Mouse (Mus musculus) hindbrain, embryonic 13.5 days (tissue): ENCODE measurements around the gene Tmem252. TPM values are rescaled to one million over a fixed set of nuclear protein-coding genes. Genes with fewer than 3 reads are reported as not detected.
"Not testable (repeated sequence)": the region's sequence is repeated elsewhere in the genome, so short reads cannot be mapped to it uniquely, and the experiment has no call there.

ENCODE experiments used
- ATAC-seq: fragments of 200-750 bp; cut with Nextera tagmentation; 2 replicates; pipeline ENCODE4 v1.8.0; 2017; ENCODE audit warnings: moderate TSS enrichment; ENCODE audit not compliant: low FRiP score
- H3K27ac ChIP-seq: fragments of 300-500 bp; sonication (generic); 2 replicates; pipeline ENCODE4 v1.5.1; 2015; ENCODE audit warnings: inconsistent platforms, mild to moderate bottlenecking, moderate library complexity
- H3K27me3 ChIP-seq: fragments of 300-500 bp; sonication (generic); 2 replicates; pipeline ENCODE4 v1.6.1; 2015; ENCODE audit warnings: mild to moderate bottlenecking, inconsistent platforms
- H3K36me3 ChIP-seq: fragments of 300-500 bp; sonication (generic); 2 replicates; pipeline ENCODE4 v1.6.1; 2015; ENCODE audit warnings: mild to moderate bottlenecking, inconsistent platforms
- H3K4me1 ChIP-seq: fragments of 300-500 bp; sonication (generic); replicated peaks from 2 replicates; pipeline ENCODE4 v1.6.1; 2015; ENCODE audit warnings: inconsistent platforms
- H3K4me2 ChIP-seq: fragments of 300-500 bp; sonication (generic); 2 replicates; pipeline ENCODE4 v1.6.1; 2015; ENCODE audit warnings: inconsistent platforms, mild to moderate bottlenecking, moderate library complexity
- H3K4me3 ChIP-seq: fragments of 300-500 bp; sonication (generic); 2 replicates; pipeline ENCODE4 v1.5.1; 2015; ENCODE audit warnings: mild to moderate bottlenecking, inconsistent platforms
- H3K9ac ChIP-seq: fragments of 300-500 bp; sonication (generic); 2 replicates; pipeline ENCODE4 v1.6.1; 2015; ENCODE audit warnings: mild to moderate bottlenecking, inconsistent platforms
- H3K9me3 ChIP-seq: fragments of 300-500 bp; sonication (generic); 2 replicates; pipeline ENCODE4 v1.6.1; 2016; ENCODE audit warnings: inconsistent platforms
- WGBS: fragments of 180-500 bp; shearing (Covaris S2); methylation state at CpG from one replicate; pipeline ENCODE4 v1.1.7; 2015; 5-methylcytosine and 5-hydroxymethylcytosine counted together
- polyA plus RNA-seq: library from polyadenylated mRNA; unstranded; fragments of >200 nt; fragmentation: Nextera tagmentation; extraction: Ambion mirVana; gene quantifications from 2 replicates; pipeline ENCODE4 v1.2.1, GENCODE M21; 2015

Tmem252 gene
- polyA plus RNA-seq, 1 experiment from 2014 or later = 1.7 TPM

- peaks cover 3% of the 10 kb centered on the region; the same call in 1 of the 2 replicates for H3K4me1 ChIP-seq
- WGBS = 84% methylated on average over 6 of the region's 6 CpGs
- ATAC-seq = no peak
- no peak overlapping the region for H3K4me3 ChIP-seq
- H3K4me2 ChIP-seq = no peak overlapping the region
- no peaks in the 10 kb centered on the region for H3K27me3 ChIP-seq
- no peaks in the 10 kb centered on the region for H3K36me3 ChIP-seq
- no peak overlapping the region for H3K27ac ChIP-seq
- no peak overlapping the region for H3K9ac ChIP-seq
- no peaks in the 10 kb centered on the region for H3K9me3 ChIP-seq
Observed at GRCm38 (mm10) chr19:24688327-24688726, 14.5 kb downstream of the Tmem252 start.

GRCm38 (mm10) chr19:24689531-24689930, 15.7 kb downstream of the Tmem252 start:
- Histone ChIP-seq H3K4me1 (peaks cover 3% of the 10 kb centered on the region; the same call in 1 of the 2 replicates), H3K27me3 (no peaks in the 10 kb centered on the region), H3K27ac (no peak overlapping the region), H3K4me3 (no peak overlapping the region), H3K4me2 (no peak overlapping the region), H3K9me3 (no peaks in the 10 kb centered on the region), H3K36me3 (no peaks in the 10 kb centered on the region), H3K9ac (no peak overlapping the region)
- ATAC-seq = no peak
- WGBS = 97% methylated on average over 4 of the region's 4 CpGs

DNA sequence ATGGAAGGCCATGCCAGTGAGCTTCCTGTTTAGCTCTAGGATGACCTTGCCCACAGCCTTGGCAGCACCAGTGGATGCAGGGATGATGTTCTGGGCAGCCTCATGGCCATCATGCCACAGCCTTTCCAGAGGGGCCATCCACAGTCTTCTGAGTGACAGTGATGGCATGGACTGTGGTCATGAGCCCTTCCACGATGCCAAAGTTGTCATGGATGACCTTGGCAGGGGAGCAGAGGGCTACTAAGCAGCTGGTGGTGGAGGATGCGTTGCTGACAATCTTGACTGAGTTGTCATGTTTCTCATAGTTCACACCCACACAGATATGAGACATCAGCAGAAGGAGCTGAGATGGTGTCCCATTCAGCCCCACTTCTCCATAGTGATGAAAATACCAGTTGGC, 18.9 kb downstream of the Tmem252 start:
- 81% methylated on average over 2 of the region's 2 CpGs for WGBS
- Histone ChIP-seq H3K4me1 (peaks cover 3% of the 10 kb centered on the region; the same call in 1 of the 2 replicates), H3K4me3 (no peak overlapping the region), H3K9ac (no peak overlapping the region), H3K36me3 (no peaks in the 10 kb centered on the region), H3K9me3 (no peaks in the 10 kb centered on the region), H3K27me3 (no peaks in the 10 kb centered on the region), H3K27ac (no peak overlapping the region), H3K4me2 (no peak overlapping the region)
- ATAC-seq = no peak

- Histone ChIP-seq H3K9me3 (no peaks in the 10 kb centered on the region), H3K27me3 (no peaks in the 10 kb centered on the region), H3K36me3 (no peaks in the 10 kb centered on the region), H3K9ac (no peak overlapping the region), H3K27ac (no peak overlapping the region), H3K4me3 (no peak overlapping the region), H3K4me1 (no peaks in the 10 kb centered on the region), H3K4me2 (no peak overlapping the region)
- 36% methylated on average over 1 of the region's 1 CpGs for WGBS
- no peak for ATAC-seq
Observed at GRCm38 (mm10) chr19:24697946-24698345, 24.1 kb downstream of the Tmem252 start.

- WGBS = 71% methylated on average over 5 of the region's 5 CpGs
- no peak for ATAC-seq
- H3K4me3 ChIP-seq = no peak overlapping the region
Observed at GRCm38 (mm10) chr19:24698651-24699050, 24.8 kb downstream of the Tmem252 start.

GRCm38 (mm10) chr19:24699196-24699595, 25.4 kb downstream of the Tmem252 start:
- no peak overlapping the region for H3K4me3 ChIP-seq
- no peak overlapping the region for H3K27ac ChIP-seq
- ATAC-seq = no peak
- H3K4me1 ChIP-seq = no peaks in the 10 kb centered on the region
- H3K9me3 ChIP-seq = no peaks in the 10 kb centered on the region
- no peaks in the 10 kb centered on the region for H3K27me3 ChIP-seq
- no peak overlapping the region for H3K9ac ChIP-seq
- no peaks in the 10 kb centered on the region for H3K36me3 ChIP-seq
- 72% methylated on average over 3 of the region's 3 CpGs for whole genome bisulfite sequencing
- H3K4me2 ChIP-seq = no peak overlapping the region

More at GRCm38 (mm10) chr19:24698651-24699050, 24.8 kb downstream of the Tmem252 start:
- Histone ChIP-seq H3K36me3 (no peaks in the 10 kb centered on the region), H3K4me2 (no peak overlapping the region), H3K9me3 (no peaks in the 10 kb centered on the region), H3K27ac (no peak overlapping the region), H3K27me3 (no peaks in the 10 kb centered on the region), H3K4me1 (no peaks in the 10 kb centered on the region), H3K9ac (no peak overlapping the region)

GRCm38 (mm10) chr19:24699910-24700309, 26.1 kb downstream of the Tmem252 start:
- Histone ChIP-seq H3K4me1 (no peaks in the 10 kb centered on the region), H3K4me2 (no peak overlapping the region), H3K27me3 (no peaks in the 10 kb centered on the region), H3K4me3 (no peak overlapping the region), H3K9ac (no peak overlapping the region), H3K36me3 (no peaks in the 10 kb centered on the region), H3K9me3 (no peaks in the 10 kb centered on the region), H3K27ac (no peak overlapping the region)
- no peak for ATAC-seq

DNA sequence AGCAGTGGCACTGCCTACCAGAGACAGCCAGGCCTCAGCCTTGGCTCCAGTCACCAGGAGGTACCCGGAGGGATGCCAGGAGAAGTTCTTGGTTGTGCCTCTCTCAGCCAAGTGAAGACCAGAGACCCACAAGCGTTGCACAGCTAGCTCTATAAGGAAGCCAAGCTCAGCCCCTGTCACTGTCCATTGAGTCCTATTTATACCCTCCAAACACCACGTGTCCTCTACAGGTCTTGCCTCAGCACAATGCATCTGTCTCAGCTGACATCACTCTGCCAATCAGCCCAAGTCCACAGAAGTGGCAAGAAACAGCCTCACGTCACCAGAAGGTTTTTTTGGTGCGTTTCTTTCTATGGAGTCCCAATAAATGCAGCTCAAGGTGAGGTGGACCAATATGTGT, 26.9 kb downstream of the Tmem252 start:
- H3K4me2 ChIP-seq = no peak overlapping the region
- H3K9me3 ChIP-seq = no peaks in the 10 kb centered on the region
- no peak overlapping the region for H3K9ac ChIP-seq
- no peaks in the 10 kb centered on the region for H3K27me3 ChIP-seq
- no peak overlapping the region for H3K4me3 ChIP-seq
- no peaks in the 10 kb centered on the region for H3K36me3 ChIP-seq
- 88% methylated on average over 5 of the region's 5 CpGs for WGBS
- H3K4me1 ChIP-seq = no peaks in the 10 kb centered on the region
- no peak overlapping the region for H3K27ac ChIP-seq
- ATAC-seq = no peak

DNA sequence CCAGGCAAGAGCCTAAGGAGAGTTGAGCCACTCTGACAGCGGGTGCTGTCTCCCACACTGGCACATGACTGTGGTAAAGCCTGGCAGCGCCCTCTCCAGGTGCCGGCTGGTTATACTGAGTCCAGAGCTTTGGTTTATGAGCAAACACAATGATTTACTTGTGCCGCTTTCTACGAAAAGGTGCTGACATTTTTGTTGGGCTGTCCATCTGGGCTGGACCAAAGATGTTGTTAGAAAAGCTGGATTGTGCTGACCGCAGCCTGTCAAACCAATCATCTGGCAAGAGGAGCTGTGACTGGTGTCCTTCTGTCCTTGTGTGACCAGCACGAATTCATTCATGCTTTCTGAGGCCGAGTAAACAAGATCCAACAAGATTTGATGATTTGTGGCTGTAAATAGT, 27.9 kb downstream of the Tmem252 start:
- Histone ChIP-seq H3K9me3 (no peaks in the 10 kb centered on the region), H3K36me3 (no peaks in the 10 kb centered on the region), H3K4me1 (no peaks in the 10 kb centered on the region), H3K4me2 (no peak overlapping the region), H3K27ac (no peak overlapping the region), H3K9ac (no peak overlapping the region), H3K4me3 (no peak overlapping the region), H3K27me3 (no peaks in the 10 kb centered on the region)
- 70% methylated on average over 8 of the region's 8 CpGs for WGBS
- no peak for ATAC-seq

- H3K4me3 ChIP-seq, ATAC-seq, H3K9me3 ChIP-seq, H3K36me3 ChIP-seq, H3K27me3 ChIP-seq, H3K4me2 ChIP-seq, H3K4me1 ChIP-seq, H3K9ac ChIP-seq, H3K27ac ChIP-seq: not testable (repeated sequence)
- 65% methylated on average over 1 of the region's 1 CpGs for WGBS
Observed at GRCm38 (mm10) chr19:24703168-24703567, 29.4 kb downstream of the Tmem252 start.

- no peak for ATAC-seq
- Histone ChIP-seq H3K27me3 (no peaks in the 10 kb centered on the region), H3K27ac (no peak overlapping the region), H3K4me2 (no peak overlapping the region), H3K4me1 (no peaks in the 10 kb centered on the region), H3K9me3 (no peaks in the 10 kb centered on the region), H3K9ac (no peak overlapping the region), H3K36me3 (no peaks in the 10 kb centered on the region), H3K4me3 (no peak overlapping the region)
- 80% methylated on average over 8 of the region's 8 CpGs for WGBS
Observed at GRCm38 (mm10) chr19:24703680-24704079, 29.9 kb downstream of the Tmem252 start.

DNA sequence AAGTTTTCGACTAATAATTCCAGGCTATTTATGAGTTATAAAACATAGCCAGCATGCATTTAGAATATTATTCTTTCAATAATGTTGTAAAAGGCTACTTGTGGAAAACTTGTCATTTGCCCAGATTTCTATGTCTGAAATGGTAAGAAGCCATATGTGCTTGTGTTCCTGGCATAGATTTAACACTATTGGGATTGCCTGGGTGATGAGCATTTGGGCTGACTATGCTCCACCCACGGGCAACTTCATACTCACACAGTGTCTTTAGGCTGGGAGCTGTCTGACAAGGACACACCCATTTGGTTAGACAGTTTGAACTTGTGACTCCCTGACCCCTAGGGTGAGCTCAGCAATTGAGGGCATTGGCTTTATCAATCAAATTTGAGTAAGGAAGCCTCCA, 30.5 kb downstream of the Tmem252 start:
- H3K36me3 ChIP-seq = no peaks in the 10 kb centered on the region
- no peaks in the 10 kb centered on the region for H3K4me1 ChIP-seq
- no peak for ATAC-seq
- H3K9ac ChIP-seq = no peak overlapping the region
- 0 out of 2 replicates have a peak, but pooled peaks cover 3% of the 10 kb centered on the region for H3K27me3 ChIP-seq
- H3K27ac ChIP-seq = no peak overlapping the region
- H3K4me3 ChIP-seq = no peak overlapping the region
- no peaks in the 10 kb centered on the region for H3K9me3 ChIP-seq
- no peak overlapping the region for H3K4me2 ChIP-seq
- WGBS = 78% methylated on average over 2 of the region's 2 CpGs

DNA sequence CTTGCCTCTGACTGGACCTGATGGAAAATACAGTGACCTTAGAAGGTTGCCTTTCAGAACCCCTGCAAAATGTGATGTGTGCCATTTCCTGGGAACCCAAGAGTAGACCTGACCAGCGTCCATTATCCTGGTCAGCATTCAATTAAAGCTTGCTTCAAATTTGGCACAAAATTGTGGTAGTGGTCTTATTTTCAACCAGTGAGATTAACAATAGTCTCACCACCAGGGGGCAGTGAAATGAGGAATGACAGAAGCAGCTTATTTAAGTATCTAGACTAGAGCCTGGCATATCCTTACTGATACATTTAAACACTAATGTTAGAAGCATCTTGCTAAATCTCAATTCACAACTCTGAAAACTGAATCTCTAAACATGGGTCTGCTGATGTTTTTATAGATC, 31.6 kb downstream of the Tmem252 start:
- H3K4me1 ChIP-seq = no peaks in the 10 kb centered on the region
- H3K4me2 ChIP-seq = no peak overlapping the region
- H3K4me3 ChIP-seq = no peak overlapping the region
- no peaks in the 10 kb centered on the region for H3K9me3 ChIP-seq
- 0 out of 2 replicates have a peak, but pooled peaks cover 3% of the 10 kb centered on the region for H3K27me3 ChIP-seq
- ATAC-seq = no peak
- 71% methylated on average over 1 of the region's 1 CpGs for WGBS
- no peaks in the 10 kb centered on the region for H3K36me3 ChIP-seq
- H3K27ac ChIP-seq = no peak overlapping the region
- H3K9ac ChIP-seq = no peak overlapping the region
